In genomic region chr1:161039741-161040425, GRCm38 (mm10) we compare ENCODE assay signal across 8 mouse cellular contexts. TPM values are rescaled to one million over a fixed set of nuclear protein-coding genes. Genes with fewer than 3 reads are reported as not detected.
DNase-seq lines count a peak whose midpoint lies in the region; ATAC-seq lines count a peak whose summit lies in the region.

No protein-coding gene starts in this region.

- 14% methylated on average over 3 of the region's 3 CpGs for WGBS in kidney, embryonic 14.5 days
- WGBS in hindbrain, embryonic 16.5 days, result 15% methylated on average over 3 of the region's 3 CpGs
- 17% methylated on average over 3 of the region's 3 CpGs for WGBS in midbrain, embryonic 14.5 days

- H3K4me1 ChIP-seq in kidney, embryonic 14.5 days (ENCODE audit: control insufficient read depth, insufficient read depth, low read length), result peaks cover 2% of the 10 kb centered on the region; the same call in 1 of the 2 replicates
- H3K4me1 ChIP-seq in hindbrain, embryonic 16.5 days (ENCODE audit: control insufficient read depth, insufficient read depth, low read depth, low read length), result peaks cover 19% of the 10 kb centered on the region
- H3K4me1 ChIP-seq in midbrain, embryonic 14.5 days (ENCODE audit: control insufficient read depth, insufficient read depth, low read length), result peaks cover 16% of the 10 kb centered on the region

- H3K9me3 ChIP-seq in kidney, embryonic 14.5 days (ENCODE audit: control insufficient read depth, low read length), result no peaks in the 10 kb centered on the region
- no peaks in the 10 kb centered on the region for H3K9me3 ChIP-seq in hindbrain, embryonic 16.5 days (ENCODE audit: control insufficient read depth, low read length)
- H3K9me3 ChIP-seq in midbrain, embryonic 14.5 days (ENCODE audit: control insufficient read depth, low read length), result no peaks in the 10 kb centered on the region

- no peaks in the 10 kb centered on the region for H3K27me3 ChIP-seq in kidney, embryonic 14.5 days (ENCODE audit: control insufficient read depth, insufficient read depth, low read length)
- no peaks in the 10 kb centered on the region for H3K27me3 ChIP-seq in hindbrain, embryonic 16.5 days (replicated peaks; ENCODE audit: control insufficient read depth, insufficient read depth, low read length)
- no peaks in the 10 kb centered on the region for H3K27me3 ChIP-seq in midbrain, embryonic 14.5 days (ENCODE audit: control insufficient read depth, insufficient read depth, low read length)

- no peak overlapping the region for H3K9ac ChIP-seq in kidney, embryonic 14.5 days (ENCODE audit: low read depth, low read length)
- no peak overlapping the region for H3K9ac ChIP-seq in hindbrain, embryonic 16.5 days (ENCODE audit: low read depth, low read length)
- H3K9ac ChIP-seq in midbrain, embryonic 14.5 days (replicated peaks; ENCODE audit: low read length), result no peak overlapping the region; the same call in 1 of the 2 replicates

- peak; percentile 65 for ATAC-seq in kidney, embryonic 14.5 days (ENCODE audit: low FRiP score, low TSS enrichment)
- ATAC-seq in hindbrain, embryonic 16.5 days, result peak; percentile 43
- no peak; the same call in 1 of the 2 replicates for ATAC-seq in midbrain, embryonic 14.5 days (ENCODE audit: low FRiP score, low TSS enrichment)

- H3K36me3 ChIP-seq in kidney, embryonic 14.5 days (ENCODE audit: control insufficient read depth, insufficient read depth, low read length), result peaks cover 63% of the 10 kb centered on the region
- peaks cover 27% of the 10 kb centered on the region for H3K36me3 ChIP-seq in hindbrain, embryonic 16.5 days (ENCODE audit: control insufficient read depth, insufficient read depth, low read length)
- peaks cover 74% of the 10 kb centered on the region for H3K36me3 ChIP-seq in midbrain, embryonic 14.5 days (ENCODE audit: control insufficient read depth, insufficient read depth, low read length)

- H3K4me3 ChIP-seq in kidney, embryonic 14.5 days (ENCODE audit: low read length), result no peak overlapping the region
- no peak overlapping the region for H3K4me3 ChIP-seq in hindbrain, embryonic 16.5 days (ENCODE audit: low read length)
- H3K4me3 ChIP-seq in midbrain, embryonic 14.5 days (replicated peaks; ENCODE audit: low read depth, low read length), result no peak overlapping the region

- no peak overlapping the region for H3K4me2 ChIP-seq in kidney, embryonic 14.5 days (replicated peaks; ENCODE audit: low read depth, low read length)
- no peak overlapping the region for H3K4me2 ChIP-seq in hindbrain, embryonic 16.5 days (ENCODE audit: low read length)
- H3K4me2 ChIP-seq in midbrain, embryonic 14.5 days (ENCODE audit: low read length), result no peak overlapping the region

- peak overlapping the region; percentile 51; the same call in 1 of the 2 replicates for H3K27ac ChIP-seq in kidney, embryonic 14.5 days (ENCODE audit: low read depth, low read length)
- H3K27ac ChIP-seq in hindbrain, embryonic 16.5 days (ENCODE audit: low read depth, low read length), result peak overlapping the region; percentile 32
- H3K27ac ChIP-seq in midbrain, embryonic 14.5 days (replicated peaks; ENCODE audit: low read depth, low read length), result peak overlapping the region; percentile 42; the same call in 1 of the 2 replicates

- no peak for DNase-seq in kidney, adult 11 months
- peak; percentile 87 for DNase-seq in embryo, embryonic 9.5 days (ENCODE audit: extremely low spot score)
- DNase-seq in midbrain, embryonic 14.5 days, result peak; percentile 44
- no peak for DNase-seq in adrenal gland, postnatal 36 days
- no peak for DNase-seq in cerebellum, adult 9-11 months
- DNase-seq in spleen, postnatal 10 days (ENCODE audit: low spot score in 2 of 2), result no peak

RNA-seq across cellular contexts. Expression of gene Zbtb37, which starts 5.2 kb away (rescaled TPM):
- polyA plus RNA-seq in kidney, embryonic 14.5 days (2014; fragmentation: Nextera tagmentation; extraction: Ambion mirVana), result 11.0 and 13.3 TPM in 2 replicates
- polyA plus RNA-seq in hindbrain, embryonic 16.5 days (2015; fragmentation: Nextera tagmentation; extraction: Ambion mirVana), result 9.6 and 11.8 TPM in 2 replicates
- 18.4 and 23.7 TPM in 2 replicates for polyA plus RNA-seq in midbrain, embryonic 14.5 days (2014; fragmentation: Nextera tagmentation; extraction: Ambion mirVana)
- total RNA-seq in adrenal gland, postnatal 36 days (2021), result 10 to 100 TPM; 13.4 to 19.1 TPM

RNA-seq across cellular contexts. Expression of gene Dars2, which starts 30.6 kb away (rescaled TPM):
- 26.6 and 45.4 TPM in 2 replicates for polyA plus RNA-seq in kidney, embryonic 14.5 days (2014; fragmentation: Nextera tagmentation; extraction: Ambion mirVana)
- 28.5 and 29.0 TPM in 2 replicates for polyA plus RNA-seq in hindbrain, embryonic 16.5 days (2015; fragmentation: Nextera tagmentation; extraction: Ambion mirVana)
- polyA plus RNA-seq in midbrain, embryonic 14.5 days (2014; fragmentation: Nextera tagmentation; extraction: Ambion mirVana), result 21.1 and 29.5 TPM in 2 replicates
- 10 to 100 TPM; 27.2 to 34.2 TPM for total RNA-seq in adrenal gland, postnatal 36 days (2021)

RNA-seq across cellular contexts. Expression of gene Cenpl, which starts 30.6 kb away (rescaled TPM):
- 32.7 and 36.2 TPM in 2 replicates for polyA plus RNA-seq in kidney, embryonic 14.5 days (2014; fragmentation: Nextera tagmentation; extraction: Ambion mirVana)
- polyA plus RNA-seq in hindbrain, embryonic 16.5 days (2015; fragmentation: Nextera tagmentation; extraction: Ambion mirVana), result 10.4 and 11.7 TPM in 2 replicates
- polyA plus RNA-seq in midbrain, embryonic 14.5 days (2014; fragmentation: Nextera tagmentation; extraction: Ambion mirVana), result 9.6 and 12.5 TPM in 2 replicates
- total RNA-seq in adrenal gland, postnatal 36 days (2021), result 1 to 10 TPM; 2.8 to 3.8 TPM

Comparison
In these comparisons a context has a peak if more than half of its experiments do, and no peak if none do; other contexts are left out.
1. DNase-seq: peak in embryo, embryonic 9.5 days (single experiment) and midbrain, embryonic 14.5 days (single experiment); none in kidney, adult 11 months (single experiment), adrenal gland, postnatal 36 days (0 of 2), cerebellum, adult 9-11 months (single experiment) and spleen, postnatal 10 days (0 of 2).
2. Peak in every context shown above with its lines, with median percentiles within 50 percentile points of each other: H3K27ac ChIP-seq.